Comparison of ENCODE assay signal across 19 mouse cellular contexts in genomic region chr5:76063473-76063872, GRCm38 (mm10).
DNase-seq lines count a peak whose midpoint lies in the region; ATAC-seq and TF ChIP-seq lines count a peak whose summit lies in the region.
"Had no signal": no experiment of that assay in that cellular context is flagged by ENCODE, and none has a peak within 500 bp of the region (broad histone marks: within the 10 kb centered on the region; RNA-seq: fewer than 3 reads in every experiment).

No protein-coding gene starts in this region.

- peak; percentile 82 for ATAC-seq in intestine, embryonic 16.5 days
- ATAC-seq in liver, embryonic 15.5 days (ENCODE audit: insufficient read depth): peak; percentile 84
- ATAC-seq: forebrain, embryonic 14.5 days; hindbrain, postnatal 0 days had no signal

- H3K27me3 ChIP-seq in heart, embryonic 10.5 days (ENCODE audit: insufficient read depth, poor library complexity, severe bottlenecking): no peaks in the 10 kb centered on the region
- H3K27me3 ChIP-seq in MEL (ENCODE audit: control insufficient read depth in 1 of 2, insufficient read depth in 2 of 2, low read length in 2 of 2): peaks cover 13 to 18% of the 10 kb centered on the region in 2 experiments
- H3K27me3 ChIP-seq in intestine, embryonic 16.5 days (replicated peaks; ENCODE audit: control insufficient read depth, insufficient read depth, low read length): no peaks in the 10 kb centered on the region
- H3K27me3 ChIP-seq in liver, embryonic 15.5 days: peaks cover 9% of the 10 kb centered on the region; the same call in 1 of the 2 replicates
- H3K27me3 ChIP-seq: CH12.LX had no signal

- peaks cover 50% of the 10 kb centered on the region for H3K4me1 ChIP-seq in heart, embryonic 10.5 days
- no peaks in the 10 kb centered on the region for H3K4me1 ChIP-seq in MEL (ENCODE audit: control insufficient read depth in 1 of 2, insufficient read depth in 2 of 2, low read length in 2 of 2)
- H3K4me1 ChIP-seq in intestine, embryonic 16.5 days (ENCODE audit: control insufficient read depth, insufficient read depth, low read length): peaks cover 13% of the 10 kb centered on the region
- peaks cover 32% of the 10 kb centered on the region for H3K4me1 ChIP-seq in liver, embryonic 15.5 days (replicated peaks)

- no peak for TF ChIP-seq EP300 in MEL (IDR thresholded peaks at IDR 0.05; ENCODE audit: low read depth in 1 of 2, low read length in 2 of 2)

- H3K4me3 ChIP-seq in heart, embryonic 10.5 days: no peak overlapping the region
- no peak overlapping the region for H3K4me3 ChIP-seq in MEL (ENCODE audit: control insufficient read depth in 1 of 2, insufficient read depth in 1 of 2, low read depth in 2 of 2, low read length in 2 of 2)
- H3K4me3 ChIP-seq in intestine, embryonic 16.5 days (ENCODE audit: low read length): no peak overlapping the region
- H3K4me3 ChIP-seq in liver, embryonic 15.5 days (replicated peaks): no peak overlapping the region
- H3K4me3 ChIP-seq: erythroblast, embryonic 14.5 days had no signal

- no peaks in the 10 kb centered on the region for H3K36me3 ChIP-seq in heart, embryonic 10.5 days
- no peaks in the 10 kb centered on the region for H3K36me3 ChIP-seq in MEL (ENCODE audit: control insufficient read depth in 1 of 2, insufficient read depth in 2 of 2, low read length in 2 of 2)
- no peaks in the 10 kb centered on the region for H3K36me3 ChIP-seq in intestine, embryonic 16.5 days (ENCODE audit: control insufficient read depth, insufficient read depth, low read length)
- H3K36me3 ChIP-seq in liver, embryonic 15.5 days (replicated peaks): no peaks in the 10 kb centered on the region

- H3K27ac ChIP-seq in heart, embryonic 10.5 days: peak overlapping the region; percentile 59
- H3K27ac ChIP-seq in MEL (ENCODE audit: control insufficient read depth, low read depth, low read length): no peak overlapping the region
- H3K27ac ChIP-seq in intestine, embryonic 16.5 days (ENCODE audit: low read length): no peak overlapping the region
- no peak overlapping the region; the same call in 1 of the 2 replicates for H3K27ac ChIP-seq in liver, embryonic 15.5 days (replicated peaks)
- H3K27ac ChIP-seq: hindbrain, postnatal 0 days had no signal

- H3K79me2 ChIP-seq in MEL (ENCODE audit: control insufficient read depth, insufficient read depth, low read length, poor library complexity): no peaks in the 10 kb centered on the region

- TF ChIP-seq POLR2A in MEL (IDR thresholded peaks at IDR 0.05; ENCODE audit: control insufficient read depth in 1 of 2, insufficient read depth in 1 of 2, low read depth in 1 of 2, low read length in 2 of 2, poor library complexity in 1 of 2): no peak

- no peak overlapping the region for H3K9ac ChIP-seq in MEL (ENCODE audit: control insufficient read depth, low read depth, low read length, poor library complexity, severe bottlenecking)
- H3K9ac ChIP-seq in intestine, embryonic 16.5 days (ENCODE audit: low read depth, low read length): 0 out of 2 replicates have a peak overlapping the region, but pooled peaks have one; percentile 7
- H3K9ac ChIP-seq in liver, embryonic 15.5 days: no peak overlapping the region

- whole genome bisulfite sequencing in heart, embryonic 10.5 days: 8% methylated on average over 6 of the region's 6 CpGs
- 42% methylated on average over 6 of the region's 6 CpGs for WGBS in intestine, embryonic 16.5 days
- WGBS in liver, embryonic 15.5 days (ENCODE audit: insufficient replicate concordance): 6% methylated on average over 6 of the region's 6 CpGs

- intact Hi-C loops in heart, postnatal 36 days (cut with DNase I): no loop called here

- no peaks in the 10 kb centered on the region for H3K9me3 ChIP-seq in heart, embryonic 10.5 days
- no peaks in the 10 kb centered on the region for H3K9me3 ChIP-seq in MEL (replicated peaks; ENCODE audit: insufficient read depth, low read length)
- H3K9me3 ChIP-seq in intestine, embryonic 16.5 days (ENCODE audit: control insufficient read depth, low read length): no peaks in the 10 kb centered on the region
- no peaks in the 10 kb centered on the region for H3K9me3 ChIP-seq in liver, embryonic 15.5 days (replicated peaks)

- H3K4me2 ChIP-seq in intestine, embryonic 16.5 days (ENCODE audit: low read depth, low read length): no peak overlapping the region
- no peak overlapping the region for H3K4me2 ChIP-seq in liver, embryonic 15.5 days

- peak; percentile 82 for DNase-seq in heart, embryonic 10.5 days (ENCODE audit: low spot score)
- no peak for DNase-seq in heart, postnatal 36 days
- peak; percentile 13 for DNase-seq in MEL (ENCODE audit: low read depth, low spot score)
- no peak for DNase-seq in right cerebral cortex, postnatal 25 days
- no peak for DNase-seq in layer of hippocampus, adult 11-12 months (ENCODE audit: low spot score)
- no peak for DNase-seq in cerebellum, adult 11 months
- DNase-seq: adrenal gland, postnatal 14 days; cerebellum, postnatal 14 days; kidney, adult 8-10 months; kidney, postnatal 25 days; lung, adult 18-20 months; lung, postnatal 36 days; midbrain, embryonic 14.5 days had no signal

- no peak for TF ChIP-seq RAD21 in MEL (IDR thresholded peaks at IDR 0.05; ENCODE audit: low read depth, low read length)

- TF ChIP-seq CTCF in MEL (IDR thresholded peaks at IDR 0.05 in 2 of 3, conservative IDR thresholded peaks at IDR 0.05 in 1 of 3; ENCODE audit: control insufficient read depth in 1 of 3, insufficient read depth in 1 of 3, low read depth in 2 of 3, low read length in 3 of 3, poor library complexity in 1 of 3, severe bottlenecking in 1 of 3): no peak

TF ChIP-seq in MEL, 35 proteins besides CTCF, POLR2A, EP300 and RAD21:
- TF ChIP-seq JUND (IDR thresholded peaks at IDR 0.05; ENCODE audit: low read depth, low read length) (no peak), CHD2 (IDR thresholded peaks at IDR 0.05; ENCODE audit: low read length) (no peak), MXI1 (IDR thresholded peaks at IDR 0.05; ENCODE audit: low read depth, low read length) (no peak), TBP (IDR thresholded peaks at IDR 0.05; ENCODE audit: low read depth, low read length) (no peak), NRF1 (IDR thresholded peaks at IDR 0.05; ENCODE audit: insufficient read depth, low read depth, low read length, poor library complexity, severe bottlenecking) (no peak), SIN3A (IDR thresholded peaks at IDR 0.05; ENCODE audit: low read length) (no peak), ZC3H11A (IDR thresholded peaks at IDR 0.05; ENCODE audit: low read depth, low read length) (no peak), BHLHE40 (IDR thresholded peaks at IDR 0.05; ENCODE audit: borderline replicate concordance, low read depth, low read length) (no peak), MAX (IDR thresholded peaks at IDR 0.05; ENCODE audit: low read length) (no peak), GABPA (IDR thresholded peaks at IDR 0.05; ENCODE audit: low read depth, low read length) (no peak), ZKSCAN1 (IDR thresholded peaks at IDR 0.05; ENCODE audit: low read depth, low read length) (no peak), HCFC1 (IDR thresholded peaks at IDR 0.05; ENCODE audit: low read depth, low read length) (no peak), USF2 (IDR thresholded peaks at IDR 0.05; ENCODE audit: borderline replicate concordance in 1 of 2, insufficient read depth in 1 of 2, low read depth in 1 of 2, low read length in 2 of 2) (no peak), MAFK (IDR thresholded peaks at IDR 0.05; ENCODE audit: borderline replicate concordance, low read depth, low read length) (no peak), USF1 (IDR thresholded peaks at IDR 0.05; ENCODE audit: low read depth, low read length) (no peak), TCF12 (IDR thresholded peaks at IDR 0.05; ENCODE audit: low read depth, low read length) (no peak), KAT2A (conservative IDR thresholded peaks at IDR 0.05; ENCODE audit: low read depth, low read length) (no peak), E2F4 (IDR thresholded peaks at IDR 0.05; ENCODE audit: borderline replicate concordance, low read depth, low read length) (no peak), CHD1 (IDR thresholded peaks at IDR 0.05; ENCODE audit: low read depth, low read length) (no peak)
TF ChIP-seq in MEL: peak in this region for 0.

Comparison
In these comparisons a context has a peak if more than half of its experiments do, and no peak if none do; other contexts are left out.
1. DNase-seq: peak in heart, embryonic 10.5 days (single experiment) and MEL (single experiment); none in heart, postnatal 36 days (0 of 2), right cerebral cortex, postnatal 25 days (single experiment), layer of hippocampus, adult 11-12 months (single experiment) and cerebellum, adult 11 months (single experiment).